Mouse (Mus musculus): ENCODE results near the gene Fkbp1b. TPM values are rescaled to one million over a fixed set of nuclear protein-coding genes. Genes with fewer than 3 reads are reported as not detected.

Fkbp1b gene
- total RNA-seq, 2 experiments from 2014 or later, result 43.3 to 56.1 TPM

Other genes with a start within 250 kb of the Fkbp1b start
- 10 to 100 TPM; 89.4 to 91.2 TPM for gene Itsn2, start 249.0 kb downstream of the Fkbp1b start, total RNA-seq (2021)
- gene Gm3625, start 248.7 kb downstream of the Fkbp1b start, total RNA-seq (2021), result not detected
- gene Fam228a, start 103.2 kb downstream of the Fkbp1b start, total RNA-seq (2021), result 1 to 10 TPM; 1.9 to 3.0 TPM
- 10 to 100 TPM; 10.9 to 11.7 TPM for gene Pfn4, start 72.6 kb downstream of the Fkbp1b start, total RNA-seq (2021)
- 10 to 100 TPM; 21.9 to 26.6 TPM for gene Fam228b, start 72.3 kb downstream of the Fkbp1b start, total RNA-seq (2021)
- gene Sf3b6, start 24.0 kb downstream of the Fkbp1b start, total RNA-seq (2021), result 10 to 100 TPM; 68.4 to 76.9 TPM
- gene Wdcp, start 1.7 kb upstream of the Fkbp1b start, total RNA-seq (2021), result 10 to 100 TPM; 13.0 to 14.8 TPM
- gene Mfsd2b, start 32.8 kb upstream of the Fkbp1b start, total RNA-seq (2021), result under 1 TPM; 0.36 to 0.59 TPM
- gene Ubxn2a, start 66.1 kb upstream of the Fkbp1b start, total RNA-seq (2021), result 10 to 100 TPM; 51.1 to 52.9 TPM
- gene Atad2b, start 75.8 kb upstream of the Fkbp1b start, total RNA-seq (2021), result 10 to 100 TPM; 32.8 to 33.2 TPM

Measured in layer of hippocampus, adult 18-20 months (tissue).